Mouse (Mus musculus): ENCODE measurements around the gene Nfkbie.

- no peak for TF ChIP-seq CTCF (conservative IDR thresholded peaks at IDR 0.05; ENCODE audit: insufficient read depth, insufficient read length, low read depth, low read length)
- TF ChIP-seq POLR2A (IDR thresholded peaks at IDR 0.05; ENCODE audit: low read depth, low read length): no peak
Measured at GRCm38 (mm10) chr17:45589236-45589635, 33.7 kb downstream of the Nfkbie start.
